Comparison of ENCODE assay signal across 21 mouse cellular contexts in genomic region chr17:29678526-29678925, GRCm38 (mm10). TPM values are rescaled to one million over a fixed set of nuclear protein-coding genes. Genes with fewer than 3 reads are reported as not detected.
A peak's percentile ranks its signal among the peaks of the same experiment; 100 is the strongest.
DNase-seq lines count a peak whose midpoint lies in the region; ATAC-seq and TF ChIP-seq lines count a peak whose summit lies in the region.
"Had no signal": no experiment of that assay in that cellular context is flagged by ENCODE, and none has a peak within 500 bp of the region (broad histone marks: within the 10 kb centered on the region; RNA-seq: fewer than 3 reads in every experiment).

No protein-coding gene starts in this region.

- in situ Hi-C loops in CH12.LX (cut with MboI; ENCODE audit: low pct_ligation_motif_present, low pct_unique_long_range_greater_than_20kb, low sequenced_read_pairs) = no loop called here

- no peak for TF ChIP-seq RAD21 in CH12.LX (IDR thresholded peaks at IDR 0.05; ENCODE audit: low read depth, low read length)

- WGBS in lung, embryonic 14.5 days = 73% methylated on average over 8 of the region's 8 CpGs
- 65% methylated on average over 8 of the region's 8 CpGs for WGBS in lung, adult 2 months

- no peak overlapping the region; the same call in 1 of the 2 replicates for H3K27ac ChIP-seq in lung, embryonic 14.5 days (ENCODE audit: low read depth)
- H3K27ac ChIP-seq in CH12.LX (ENCODE audit: insufficient read depth, low read depth) (peak overlapping the region; percentile 100), ES-Bruce4 (ENCODE audit: insufficient read depth, low read length) (0 out of 2 replicates have a peak overlapping the region, but pooled peaks have one; percentile 41)
- H3K27ac ChIP-seq: embryonic facial prominence, embryonic 10.5 days; heart, embryonic 15.5 days; hindbrain, embryonic 13.5 days had no signal

- TF ChIP-seq EP300 in CH12.LX (IDR thresholded peaks at IDR 0.05; ENCODE audit: low read length) (no peak), ES-Bruce4 (IDR thresholded peaks at IDR 0.05; ENCODE audit: insufficient read depth, low read depth, low read length) (no peak)

- no peaks in the 10 kb centered on the region for H3K9me3 ChIP-seq in lung, embryonic 14.5 days (ENCODE audit: low read depth, low read length)
- H3K9me3 ChIP-seq in CH12.LX (replicated peaks; ENCODE audit: low read length) (no peaks in the 10 kb centered on the region), ES-Bruce4 (replicated peaks; ENCODE audit: control insufficient read depth, insufficient read depth, low read length, poor library complexity, severe bottlenecking) (no peaks in the 10 kb centered on the region)
- H3K9me3 ChIP-seq: embryonic facial prominence, embryonic 10.5 days; forebrain, embryonic 15.5 days; heart, embryonic 15.5 days; hindbrain, embryonic 13.5 days had no signal

- no peaks in the 10 kb centered on the region for H3K27me3 ChIP-seq in lung, embryonic 14.5 days (ENCODE audit: insufficient read depth, low read length)
- H3K27me3 ChIP-seq in CH12.LX (replicated peaks) (no peaks in the 10 kb centered on the region), ES-Bruce4 (ENCODE audit: control insufficient read depth, insufficient read depth, low read length, poor library complexity, severe bottlenecking) (no peaks in the 10 kb centered on the region)
- H3K27me3 ChIP-seq: forebrain, embryonic 15.5 days; heart, embryonic 15.5 days; hindbrain, embryonic 13.5 days; Patski had no signal

- no peak for ATAC-seq in lung, embryonic 14.5 days (ENCODE audit: insufficient read depth)
- ATAC-seq: activated CD4-positive, CD25-positive, alpha-beta regulatory T cell, adult 4 months; forebrain, embryonic 15.5 days; Patski had no signal

- H3K4me2 ChIP-seq in lung, embryonic 14.5 days = no peak overlapping the region
- peak overlapping the region; percentile 92 for H3K4me2 ChIP-seq in CH12.LX (ENCODE audit: insufficient read depth, low read depth, poor library complexity, severe bottlenecking)
- H3K4me2 ChIP-seq: forebrain, embryonic 15.5 days; heart, embryonic 11.5 days; heart, embryonic 15.5 days; hindbrain, embryonic 13.5 days had no signal

- no peak for TF ChIP-seq POLR2A in lung, adult 2 months (IDR thresholded peaks at IDR 0.05; ENCODE audit: borderline replicate concordance, extremely low read depth, low read depth, low read length)
- TF ChIP-seq POLR2A in CH12.LX (IDR thresholded peaks at IDR 0.05; ENCODE audit: low read depth, low read length) (no peak), ES-Bruce4 (IDR thresholded peaks at IDR 0.05; ENCODE audit: insufficient read depth, low read length) (no peak)

- H3K4me1 ChIP-seq in lung, embryonic 14.5 days (ENCODE audit: insufficient read depth) = no peaks in the 10 kb centered on the region; the same call in 1 of the 2 replicates
- no peaks in the 10 kb centered on the region for H3K4me1 ChIP-seq in lung, adult 2 months (ENCODE audit: control insufficient read depth, insufficient read depth, low read length)
- H3K4me1 ChIP-seq in CH12.LX (ENCODE audit: control insufficient read depth in 1 of 2, insufficient read depth in 2 of 2) (peaks cover 29 to 61% of the 10 kb centered on the region in 2 experiments), ES-Bruce4 (ENCODE audit: control insufficient read depth, insufficient read depth, low read length) (peaks cover 3% of the 10 kb centered on the region)
- H3K4me1 ChIP-seq: embryonic facial prominence, embryonic 10.5 days; heart, embryonic 15.5 days had no signal

- H3K79me2 ChIP-seq in CH12.LX (replicated peaks; ENCODE audit: control insufficient read depth, extremely low read depth, insufficient read depth, poor library complexity, severe bottlenecking) = peaks cover 2% of the 10 kb centered on the region; the same call in 1 of the 2 replicates

- DNase-seq in lung, embryonic 14.5 days = peak; percentile 43
- no peak for DNase-seq in lung, adult 2 months
- peak; percentile 37 for DNase-seq in lung, postnatal 10 days
- DNase-seq in lung, adult 18-20 months = no peak
- no peak for DNase-seq in CH12.LX (ENCODE audit: extremely low read depth)
- DNase-seq in urinary bladder, postnatal 14 days (ENCODE audit: low spot score) = no peak
- no peak for DNase-seq in gastrocnemius, adult 8-10 months (ENCODE audit: low spot score in 2 of 2)
- DNase-seq: adrenal gland, postnatal 25 days; cerebellum, adult 2 months; cerebellum, postnatal 10 days; gastrocnemius, postnatal 10 days; heart, adult 18-20 months; heart, postnatal 14 days had no signal

- TF ChIP-seq CTCF in lung, embryonic 14.5 days (IDR thresholded peaks at IDR 0.05; ENCODE audit: low read depth) = no peak
- no peak for TF ChIP-seq CTCF in lung, adult 2 months (IDR thresholded peaks at IDR 0.05; ENCODE audit: insufficient read depth, low read length)
- TF ChIP-seq CTCF in CH12.LX (conservative IDR thresholded peaks at IDR 0.05 in 1 of 2, IDR thresholded peaks at IDR 0.05 in 1 of 2; ENCODE audit: low read depth in 2 of 2, low read length in 2 of 2) = no peak
- no peak for TF ChIP-seq CTCF in ES-Bruce4 (IDR thresholded peaks at IDR 0.05; ENCODE audit: low read depth, low read length)

- H3K9ac ChIP-seq in lung, embryonic 14.5 days = no peak overlapping the region
- H3K9ac ChIP-seq in CH12.LX (ENCODE audit: insufficient read depth, low read depth) (peak overlapping the region; percentile 69), ES-Bruce4 (ENCODE audit: low read depth, poor library complexity, severe bottlenecking) (no peak overlapping the region)
- H3K9ac ChIP-seq: forebrain, embryonic 15.5 days; heart, embryonic 15.5 days; hindbrain, embryonic 13.5 days had no signal

- H3K36me3 ChIP-seq in lung, embryonic 14.5 days (ENCODE audit: insufficient read depth) = peaks cover 95% of the 10 kb centered on the region
- peaks cover 73 to 87% of the 10 kb centered on the region in 2 experiments for H3K36me3 ChIP-seq in CH12.LX (replicated peaks in 1 of 2; ENCODE audit: control insufficient read depth in 1 of 2, insufficient read depth in 1 of 2, low read length in 1 of 2)
- peaks cover 60% of the 10 kb centered on the region for H3K36me3 ChIP-seq in ES-Bruce4 (ENCODE audit: control insufficient read depth, insufficient read depth, low read length, poor library complexity, severe bottlenecking)

- H3K4me3 ChIP-seq in lung, embryonic 14.5 days (ENCODE audit: low read depth, low read length) = no peak overlapping the region
- no peak overlapping the region for H3K4me3 ChIP-seq in lung, adult 2 months (replicated peaks; ENCODE audit: extremely low read depth, low read depth, low read length)
- H3K4me3 ChIP-seq in CH12.LX (replicated peaks in 1 of 3; ENCODE audit: low read depth in 2 of 3, low read length in 2 of 3, poor library complexity in 1 of 3) (peak overlapping the region in 2 of 3 experiments; percentile 25 to 51), ES-Bruce4 (ENCODE audit: low read depth, low read length) (no peak overlapping the region)
- H3K4me3 ChIP-seq: embryonic facial prominence, embryonic 10.5 days; forebrain, embryonic 15.5 days; heart, embryonic 15.5 days; hindbrain, embryonic 13.5 days had no signal

- dilution Hi-C loops in CH12.LX (cut with MboI; ENCODE audit: extremely low pct_ligation_motif_present, extremely low pct_unique_long_range_greater_than_20kb, low sequenced_read_pairs) = no loop called here

TF ChIP-seq in CH12.LX, 34 proteins besides CTCF, POLR2A, EP300 and RAD21:
- TF ChIP-seq ETS1 (conservative IDR thresholded peaks at IDR 0.05; ENCODE audit: low read depth, low read length) (no peak), NELFE (IDR thresholded peaks at IDR 0.05; ENCODE audit: low read depth, low read length) (0 out of 2 replicates have a peak, but pooled peaks have one; percentile 4)

RNA-seq across cellular contexts. Expression of gene Cmtr1, which starts 18.1 kb away (rescaled TPM):
- polyA plus RNA-seq in lung, embryonic 14.5 days (2014; fragmentation: Nextera tagmentation; extraction: Ambion mirVana) = 112 and 114 TPM in 2 replicates
- 25.4 and 30.7 TPM in 2 replicates for polyA plus RNA-seq in lung, adult 2 months (2012; rRNA removed)
- 88.8 and 95.3 TPM in 2 replicates for total RNA-seq in CH12.LX (2012; rRNA removed)
- total RNA-seq in CH12.LX (2014; rRNA removed) = 96.9 and 105 TPM in 2 replicates
- polyA plus RNA-seq in CH12.LX (2012; ENCODE audit: insufficient read length, low read depth) = 135 and 152 TPM in 2 replicates
- polyA plus RNA-seq in ES-Bruce4 (2011; ENCODE audit: insufficient read depth, insufficient read length, low read depth, missing spikeins) = 69.9 and 79.2 TPM in 2 replicates
- 10 to 100 TPM; 41.0 to 61.0 (median 54.3) TPM for total RNA-seq in gastrocnemius, adult 8-10 months (2022)

RNA-seq across cellular contexts. Expression of gene Ccdc167, which starts 38.3 kb away (rescaled TPM):
- 18.2 and 18.4 TPM in 2 replicates for polyA plus RNA-seq in lung, embryonic 14.5 days (2014; fragmentation: Nextera tagmentation; extraction: Ambion mirVana)
- 5.7 and 7.7 TPM in 2 replicates for polyA plus RNA-seq in lung, adult 2 months (2012; rRNA removed)
- total RNA-seq in CH12.LX (2012; rRNA removed) (18.7 and 23.5 TPM in 2 replicates), CH12.LX (2014; rRNA removed) (8.8 and 9.1 TPM in 2 replicates)
- polyA plus RNA-seq in CH12.LX (2012; ENCODE audit: insufficient read length, low read depth) (12.0 and 15.4 TPM in 2 replicates), ES-Bruce4 (2011; ENCODE audit: insufficient read depth, insufficient read length, low read depth, missing spikeins) (14.5 and 15.7 TPM in 2 replicates)
- 1 to 10 TPM; 4.9 to 9.5 (median 6.6) TPM for total RNA-seq in gastrocnemius, adult 8-10 months (2022)

Comparison
In these comparisons a context has a peak if more than half of its experiments do, and no peak if none do; other contexts are left out.
1. DNase-seq: peak in lung, embryonic 14.5 days (single experiment) and lung, postnatal 10 days (single experiment); none in lung, adult 2 months (single experiment), lung, adult 18-20 months (0 of 2), CH12.LX (single experiment), urinary bladder, postnatal 14 days (single experiment) and gastrocnemius, adult 8-10 months (0 of 2).
2. H3K4me3 ChIP-seq: peak in CH12.LX (2 of 3); none in lung, embryonic 14.5 days (single experiment), lung, adult 2 months (single experiment) and ES-Bruce4 (single experiment).